Mouse (Mus musculus) MEL (cell line): Measurements from ENCODE around the gene Kyat1.
"Not testable (repeated sequence)": the region's sequence is repeated elsewhere in the genome, so short reads cannot be mapped to it uniquely, and the experiment has no call there.

Experiments used
- E2F4 ChIP-seq: IDR thresholded peaks from 2 replicates; pipeline ENCODE4 v1.6.1; 2011; ENCODE audit warnings: low read depth, low read length, improper control_type of control experiment, borderline replicate concordance
- POLR2AphosphoS2 ChIP-seq: IDR thresholded peaks from 2 replicates; pipeline ENCODE4 v1.6.1; 2011; ENCODE audit warnings: low read length, improper control_type of control experiment

DNA sequence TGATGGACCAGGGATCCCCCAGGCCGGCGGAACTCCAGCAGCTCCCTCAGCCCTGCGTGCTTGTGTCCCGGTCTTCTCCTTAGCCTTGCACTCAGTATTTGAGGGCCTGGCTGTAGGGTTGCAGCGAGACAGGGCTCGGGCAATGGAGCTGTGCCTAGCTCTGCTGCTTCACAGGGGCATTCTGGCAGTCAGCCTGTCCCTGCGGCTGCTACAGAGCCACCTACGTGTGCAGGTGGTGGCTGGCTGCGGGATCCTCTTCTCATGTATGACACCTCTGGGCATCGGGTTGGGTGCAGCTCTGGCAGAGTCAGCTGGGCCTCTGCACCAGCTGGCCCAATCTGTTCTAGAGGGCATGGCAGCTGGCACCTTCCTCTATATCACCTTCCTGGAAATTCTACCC lies 45.8 kb downstream of the Kyat1 start:
- not testable (repeated sequence) for TF ChIP-seq POLR2AphosphoS2, E2F4
